Mouse (Mus musculus) hindbrain, postnatal 0 days (tissue): ENCODE measurements around the gene Prokr1. TPM values are rescaled to one million over a fixed set of nuclear protein-coding genes. Genes with fewer than 3 reads are reported as not detected.
A peak's percentile ranks its signal among the peaks of the same experiment; 100 is the strongest.

Experiments
- ATAC-seq: fragments of 200-750 bp; cut with Nextera tagmentation; 2 replicates; pipeline ENCODE4 v1.8.0; 2017; ENCODE audit warnings: mild to moderate bottlenecking, moderate TSS enrichment, moderate library complexity
- DNase-seq: peaks from one replicate; pipeline ENCODE4 v3.0.0-alpha.2; 2015; ENCODE audit warnings: low spot score
- H3K27ac ChIP-seq: fragments of 300-500 bp; sonication (generic); 2 replicates; pipeline ENCODE4 v1.5.1; 2014; ENCODE audit warnings: mild to moderate bottlenecking
- H3K27me3 ChIP-seq: fragments of 300-500 bp; sonication (generic); 2 replicates; pipeline ENCODE4 v1.6.1; 2014; ENCODE audit warnings: low read length, mixed read lengths; ENCODE audit not compliant: insufficient read depth
- H3K36me3 ChIP-seq: fragments of 300-500 bp; sonication (generic); 2 replicates; pipeline ENCODE4 v1.6.1; 2014; ENCODE audit warnings: low read length, mixed read lengths; ENCODE audit not compliant: insufficient read depth
- H3K4me1 ChIP-seq: fragments of 300-500 bp; sonication (generic); 2 replicates; pipeline ENCODE4 v1.6.1; 2014; ENCODE audit warnings: antibody characterized with exemption, low read length, mixed read lengths; ENCODE audit not compliant: insufficient read depth
- H3K4me2 ChIP-seq: fragments of 300-500 bp; sonication (generic); 2 replicates; pipeline ENCODE4 v1.6.1; 2014; ENCODE audit warnings: low read depth, mild to moderate bottlenecking, low read length, moderate library complexity, mixed read lengths
- H3K4me3 ChIP-seq: fragments of 300-500 bp; sonication (generic); 2 replicates; pipeline ENCODE4 v1.5.1; 2014; ENCODE audit warnings: low read length
- H3K9ac ChIP-seq: fragments of 300-500 bp; sonication (generic); replicated peaks from 2 replicates; pipeline ENCODE4 v1.6.1; 2014; ENCODE audit warnings: mild to moderate bottlenecking, low read length, moderate library complexity, mixed read lengths
- H3K9me3 ChIP-seq: fragments of 300-500 bp; sonication (generic); 2 replicates; pipeline ENCODE4 v1.6.1; 2016; ENCODE audit warnings: low read length, mixed read lengths
- CTCF ChIP-seq: IDR thresholded peaks from 2 replicates; pipeline ENCODE4 v1.5.1; 2016; ENCODE audit warnings: antibody characterized with exemption, control low read depth, low read depth
- WGBS: fragments of 180-500 bp; shearing (Covaris S2); extraction: QIAGEN DNeasy Blood & Tissue Kit; methylation state at CpG from one replicate; pipeline ENCODE4 v1.1.7; 2014; 5-methylcytosine and 5-hydroxymethylcytosine counted together
- polyA plus RNA-seq: library from polyadenylated mRNA; unstranded; fragments of >200 nt; fragmentation: Nextera tagmentation; extraction: Ambion mirVana; gene quantifications from 2 replicates; pipeline ENCODE4 v1.2.1, GENCODE M21; 2015
- total RNA-seq: library from RNA; depleted of rRNA; stranded (reverse); fragments of >200 nt; gene quantifications from 2 replicates; pipeline ENCODE4 v1.2.3, GENCODE M21; 2014

Gene Prokr1
- total and polyA plus RNA-seq, 2 experiments from 2014 or later, result 1.0 to 4.5 TPM

DNA sequence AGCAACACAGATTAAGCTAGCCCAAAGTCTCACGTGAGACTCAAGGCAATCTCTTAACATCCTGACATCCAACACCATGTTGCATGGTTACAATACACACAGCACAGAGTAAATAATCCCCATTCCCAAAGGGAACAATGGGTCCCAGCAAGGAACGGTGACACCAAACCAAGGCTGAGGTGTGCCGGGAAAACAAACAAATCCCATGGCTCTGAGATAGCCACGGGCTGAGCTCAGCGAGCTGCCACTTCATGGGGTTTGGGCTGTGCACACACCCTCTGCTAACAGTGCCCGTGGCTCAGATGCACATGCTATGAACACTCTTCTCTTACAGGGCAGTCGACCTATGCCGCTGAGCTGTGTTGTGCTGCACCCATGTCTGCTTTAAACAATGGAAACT lies 27.5 kb upstream of the Prokr1 start:
- Histone ChIP-seq H3K36me3 (no peaks in the 10 kb centered on the region), H3K9ac (no peak overlapping the region), H3K4me1 (0 out of 2 replicates have a peak, but pooled peaks cover 3% of the 10 kb centered on the region), H3K4me3 (no peak overlapping the region), H3K9me3 (no peaks in the 10 kb centered on the region), H3K4me2 (no peak overlapping the region), H3K27ac (no peak overlapping the region), H3K27me3 (no peaks in the 10 kb centered on the region)
- 76% methylated on average over 8 of the region's 8 CpGs for WGBS
- no peak for TF ChIP-seq CTCF
- no peak for ATAC-seq
- DNase-seq, result no peak

DNA sequence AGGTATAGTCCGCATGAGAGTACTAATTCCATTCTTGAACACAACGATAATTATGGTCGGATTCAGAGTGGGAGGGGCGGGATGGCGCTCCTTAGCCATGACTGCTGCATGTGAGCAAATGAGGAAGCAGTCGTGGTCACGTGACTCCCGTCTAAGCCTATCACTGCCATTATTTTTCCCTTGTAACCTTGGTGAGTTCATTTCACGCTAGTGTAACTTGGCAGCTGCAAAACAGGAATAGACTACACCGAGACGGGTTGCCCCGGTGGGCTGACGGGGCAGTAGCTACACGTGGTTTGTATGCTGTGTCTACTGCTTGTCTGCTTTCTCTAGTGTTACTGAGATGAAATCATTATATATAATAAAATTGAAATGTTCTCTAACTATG lies 25.1 kb upstream of the Prokr1 start:
- no peak for TF ChIP-seq CTCF
- Histone ChIP-seq H3K36me3 (no peaks in the 10 kb centered on the region), H3K4me3 (no peak overlapping the region), H3K4me1 (0 out of 2 replicates have a peak, but pooled peaks cover 3% of the 10 kb centered on the region), H3K9me3 (no peaks in the 10 kb centered on the region), H3K9ac (no peak overlapping the region), H3K27ac (no peak overlapping the region), H3K4me2 (no peak overlapping the region), H3K27me3 (no peaks in the 10 kb centered on the region)
- ATAC-seq, result peak; percentile 43; the same call in 1 of the 2 replicates
- 67% methylated on average over 14 of the region's 14 CpGs for WGBS
- peak; percentile 39 for DNase-seq

DNA sequence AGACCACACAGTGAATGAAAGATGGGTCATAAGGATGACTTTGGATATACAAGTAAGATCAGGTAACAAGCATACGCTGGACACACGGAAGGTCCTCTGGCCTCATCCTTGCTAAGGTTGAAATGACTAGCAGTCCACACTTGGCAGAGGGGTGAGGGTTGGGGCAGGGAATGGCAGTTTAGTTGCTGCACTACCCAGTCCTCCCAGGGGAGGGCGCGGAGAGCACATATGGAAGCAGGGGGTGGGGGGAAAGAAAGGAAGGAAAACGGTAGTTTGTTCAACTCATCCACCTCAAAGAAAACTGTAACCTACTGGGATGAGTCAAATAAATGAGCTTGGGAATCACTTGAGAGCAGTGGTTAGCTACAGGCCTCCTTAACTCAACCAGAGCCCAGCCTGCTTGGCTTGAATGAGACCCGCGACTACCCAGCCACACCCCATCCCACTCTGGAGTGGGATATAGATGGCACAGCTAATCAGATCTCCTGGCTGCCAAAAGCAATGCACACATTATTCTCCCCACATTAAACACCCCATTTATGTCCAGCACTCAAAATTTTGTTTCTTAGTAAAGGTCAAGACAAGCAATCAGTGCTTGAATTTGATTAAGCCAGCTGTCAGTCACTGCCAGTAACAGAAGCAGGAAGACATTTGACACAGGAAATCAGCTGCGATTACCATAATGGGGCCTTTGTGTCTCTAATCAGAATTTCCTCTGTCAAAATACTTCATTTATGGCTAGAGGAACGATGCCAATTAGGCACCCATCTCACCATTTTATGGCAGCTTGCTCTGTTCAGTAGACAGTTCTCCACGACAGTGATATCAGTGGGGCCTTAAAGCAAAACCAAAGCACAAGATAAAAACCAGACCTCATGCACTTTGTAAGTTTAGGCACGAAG lies 24.5 kb upstream of the Prokr1 start:
- Histone ChIP-seq H3K36me3 (no peaks in the 10 kb centered on the region), H3K27ac (no peak overlapping the region), H3K4me3 (no peak overlapping the region), H3K9me3 (no peaks in the 10 kb centered on the region), H3K4me1 (no peaks in the 10 kb centered on the region), H3K27me3 (no peaks in the 10 kb centered on the region), H3K4me2 (no peak overlapping the region), H3K9ac (no peak overlapping the region)
- DNase-seq, result peak; percentile 42
- WGBS, result 67% methylated on average over 11 of the region's 11 CpGs
- TF ChIP-seq CTCF, result peak; percentile 65
- ATAC-seq, result no peak

DNA sequence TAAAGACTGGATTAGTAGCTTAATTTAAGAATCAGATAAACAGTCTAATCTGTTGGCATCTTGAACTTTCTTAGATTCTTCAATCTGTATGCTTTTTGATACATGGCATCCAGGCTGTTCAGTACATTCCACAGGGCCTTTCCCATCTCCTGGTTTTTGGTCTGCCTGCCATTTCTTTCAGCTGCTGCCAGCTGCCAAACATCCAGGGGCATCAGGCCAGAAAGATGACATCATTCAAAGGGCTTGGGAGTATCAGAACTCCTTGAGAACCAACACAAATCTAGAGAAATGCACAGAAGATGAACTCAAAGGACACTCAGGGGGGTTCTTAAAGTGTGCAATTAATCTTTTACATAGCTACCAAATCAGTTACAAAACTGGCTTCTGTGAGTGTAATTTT lies 9.3 kb upstream of the Prokr1 start:
- H3K4me3 ChIP-seq, result no peak overlapping the region
- no peak for TF ChIP-seq CTCF
- H3K27ac ChIP-seq, result no peak overlapping the region
- H3K9ac ChIP-seq, result no peak overlapping the region
- 0 out of 2 replicates have a peak, but pooled peaks have one; percentile 75 for ATAC-seq
- no peaks in the 10 kb centered on the region for H3K36me3 ChIP-seq
- DNase-seq, result peak; percentile 72
- H3K4me1 ChIP-seq, result no peaks in the 10 kb centered on the region
- no peaks in the 10 kb centered on the region for H3K27me3 ChIP-seq
- H3K9me3 ChIP-seq, result no peaks in the 10 kb centered on the region
- H3K4me2 ChIP-seq, result no peak overlapping the region

DNA sequence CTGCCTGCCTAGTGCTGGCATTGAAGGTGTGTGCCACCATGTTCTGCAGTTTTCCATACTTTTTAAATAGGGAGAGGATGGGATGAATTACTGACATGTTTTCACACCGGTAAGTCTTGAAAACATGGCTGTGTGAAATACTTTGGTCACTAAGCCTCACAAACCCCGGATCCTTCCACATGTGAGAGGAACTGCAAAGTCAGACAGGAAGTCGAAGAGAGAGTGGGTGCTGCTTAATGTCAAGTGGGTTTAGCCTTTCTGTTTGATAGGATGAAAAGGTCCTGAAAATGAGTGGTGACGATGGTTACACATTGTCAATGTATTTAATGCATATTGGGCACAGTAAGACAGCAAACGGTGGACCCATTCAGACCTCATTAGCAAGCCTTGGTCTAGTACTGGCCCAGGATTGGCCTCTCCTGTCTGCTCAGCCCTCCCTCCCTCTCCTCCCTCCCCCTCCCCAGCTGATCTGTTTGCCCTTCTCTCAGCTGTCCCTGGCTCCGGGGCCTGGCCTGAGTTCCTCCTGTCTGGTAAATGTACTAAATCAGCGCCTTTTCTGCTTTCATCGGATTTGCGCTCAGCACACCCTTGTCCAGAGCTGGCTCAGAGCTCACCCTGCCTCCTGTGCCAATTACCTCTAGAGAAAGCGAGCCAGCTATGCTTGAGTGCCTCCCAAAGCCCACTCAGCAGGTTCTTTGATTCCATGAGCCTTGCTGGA lies 6.7 kb upstream of the Prokr1 start:
- Histone ChIP-seq H3K27ac (no peak overlapping the region), H3K36me3 (no peaks in the 10 kb centered on the region), H3K4me3 (no peak overlapping the region), H3K9ac (no peak overlapping the region), H3K27me3 (no peaks in the 10 kb centered on the region), H3K9me3 (no peaks in the 10 kb centered on the region), H3K4me2 (no peak overlapping the region), H3K4me1 (no peaks in the 10 kb centered on the region)
- WGBS, result 32% methylated on average over 10 of the region's 10 CpGs
- no peak for TF ChIP-seq CTCF
- peak; percentile 81 for DNase-seq
- peak; percentile 91 for ATAC-seq

DNA sequence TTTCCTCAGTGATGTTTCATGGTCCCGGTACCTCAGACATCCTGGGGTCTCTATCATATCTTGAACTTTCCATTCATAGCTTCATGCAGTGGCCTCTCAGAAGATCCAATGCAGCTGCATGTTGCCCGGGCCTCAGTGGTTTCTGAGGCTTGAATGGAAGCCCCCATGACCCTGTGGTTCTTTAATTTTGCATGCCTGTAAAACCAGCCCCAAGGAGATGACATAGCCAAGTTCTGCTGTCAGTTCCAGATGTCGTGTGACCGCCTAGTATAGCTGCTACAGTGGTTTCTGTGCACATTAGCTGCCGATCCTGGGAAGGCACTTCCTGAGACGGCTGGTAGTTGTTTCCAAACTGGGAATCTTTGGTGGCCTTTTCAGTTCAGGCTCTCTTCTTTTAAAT lies 3.6 kb upstream of the Prokr1 start:
- Histone ChIP-seq H3K9me3 (no peaks in the 10 kb centered on the region), H3K36me3 (no peaks in the 10 kb centered on the region), H3K4me1 (peaks cover 4% of the 10 kb centered on the region; the same call in 1 of the 2 replicates), H3K4me3 (no peak overlapping the region), H3K9ac (no peak overlapping the region), H3K4me2 (no peak overlapping the region), H3K27ac (no peak overlapping the region), H3K27me3 (no peaks in the 10 kb centered on the region)
- ATAC-seq, result no peak
- DNase-seq, result no peak
- no peak for TF ChIP-seq CTCF
- WGBS, result 84% methylated on average over 6 of the region's 6 CpGs
